Mouse (Mus musculus) forelimb bud, embryonic 11.5 days (tissue): ENCODE data around the gene Fst.

Source experiments
- DNase-seq: peaks from one replicate; pipeline ENCODE4 v3.0.0-alpha.2; 2012; ENCODE audit warnings: low read depth, low spot score

Gene Fst

DNA sequence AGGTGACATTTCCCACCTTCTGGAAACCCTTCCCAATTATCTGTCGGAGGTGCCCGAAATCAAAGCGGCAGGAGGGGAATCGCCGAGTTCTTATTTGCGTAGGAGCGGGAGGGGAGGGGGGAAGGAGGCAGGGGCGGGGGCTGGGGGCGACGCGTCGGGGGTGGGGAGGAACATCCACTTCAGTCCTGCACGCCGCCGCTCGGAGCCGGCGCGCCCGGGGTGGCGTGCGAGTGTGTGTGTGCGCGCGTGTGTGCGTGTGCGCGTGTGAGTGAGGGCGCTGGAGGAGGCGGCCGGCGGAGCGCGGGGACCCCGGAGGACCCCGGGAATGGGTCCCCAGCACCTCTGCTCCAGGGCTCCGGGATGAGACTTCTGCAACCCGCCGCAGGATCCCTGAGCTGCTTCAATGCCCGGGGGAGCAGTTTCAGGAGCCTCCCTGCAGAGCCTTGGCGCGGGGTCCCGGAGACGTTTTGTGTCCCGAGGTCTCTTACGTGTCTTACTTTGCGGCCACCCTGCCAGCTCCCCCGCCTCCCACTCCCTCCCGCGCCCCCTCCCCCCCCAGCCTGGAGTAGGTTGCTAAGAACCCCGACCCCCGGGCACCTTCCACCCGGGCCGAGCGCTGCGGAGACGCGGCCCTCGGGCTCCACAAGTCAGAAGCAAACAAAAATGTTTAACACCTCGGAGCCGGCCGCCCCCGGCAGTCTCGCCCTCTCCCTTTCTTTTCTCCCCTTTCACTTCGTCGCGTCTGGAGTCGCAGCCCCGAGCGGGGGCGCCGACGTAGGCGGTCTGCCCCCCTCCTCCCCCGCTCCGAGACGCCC lies at the start of gene Fst:
Gene Fst, minus strand, starts transcription at position 66 of the 815 bp plus-strand sequence.
- DNase-seq: peak; percentile 20

GRCm38 (mm10) chr13:114493826-114494225 lies 35.1 kb upstream of the Fst start:
- DNase-seq: no peak

DNA sequence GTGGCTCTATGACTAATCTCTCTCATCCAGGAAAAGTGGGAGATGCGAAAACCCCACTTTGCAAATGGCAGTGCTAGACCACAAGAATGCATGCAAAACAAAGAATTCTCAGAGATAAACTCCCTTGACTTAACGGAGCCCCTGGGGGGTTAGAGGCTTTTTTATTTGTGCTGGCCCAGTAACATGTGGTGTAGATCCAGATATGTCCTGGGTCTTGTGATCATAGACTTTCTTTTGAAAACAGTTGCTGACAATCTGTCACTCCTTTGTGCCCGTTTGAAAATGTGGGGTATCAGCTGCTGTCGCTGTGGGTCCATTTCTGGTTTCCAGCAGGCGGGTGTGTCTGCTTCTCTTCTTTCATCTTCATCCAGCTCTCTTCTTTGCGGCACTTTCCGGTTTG lies 29.4 kb upstream of the Fst start:
- no peak for DNase-seq

- DNase-seq: no peak
Observed at GRCm38 (mm10) chr13:114478329-114478728, 19.6 kb upstream of the Fst start.

DNA sequence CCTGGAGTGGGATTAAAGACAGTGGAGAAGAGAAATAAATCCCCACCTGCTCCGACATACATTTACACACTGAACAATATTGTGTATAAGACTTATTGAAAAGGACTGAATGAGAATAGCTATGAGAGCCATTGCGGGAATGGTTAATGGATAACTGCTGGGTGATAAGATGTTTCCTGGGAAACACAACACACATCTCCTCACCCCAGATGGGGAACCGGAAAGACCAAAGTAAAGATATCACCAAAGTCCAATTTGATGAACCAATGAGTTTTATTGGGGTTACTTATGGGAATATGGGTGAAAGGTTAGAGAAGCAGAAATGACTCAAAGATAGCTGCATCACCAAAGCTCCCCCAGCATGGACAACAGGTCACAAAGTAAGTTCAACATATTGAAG lies 11.2 kb upstream of the Fst start:
- no peak for DNase-seq

- DNase-seq: no peak
Observed at GRCm38 (mm10) chr13:114466269-114466919, 7.6 kb upstream of the Fst start.

- DNase-seq: no peak
Observed at GRCm38 (mm10) chr13:114465387-114465786, 6.6 kb upstream of the Fst start.

GRCm38 (mm10) chr13:114464824-114465223 lies 6.1 kb upstream of the Fst start:
- DNase-seq: no peak

DNA sequence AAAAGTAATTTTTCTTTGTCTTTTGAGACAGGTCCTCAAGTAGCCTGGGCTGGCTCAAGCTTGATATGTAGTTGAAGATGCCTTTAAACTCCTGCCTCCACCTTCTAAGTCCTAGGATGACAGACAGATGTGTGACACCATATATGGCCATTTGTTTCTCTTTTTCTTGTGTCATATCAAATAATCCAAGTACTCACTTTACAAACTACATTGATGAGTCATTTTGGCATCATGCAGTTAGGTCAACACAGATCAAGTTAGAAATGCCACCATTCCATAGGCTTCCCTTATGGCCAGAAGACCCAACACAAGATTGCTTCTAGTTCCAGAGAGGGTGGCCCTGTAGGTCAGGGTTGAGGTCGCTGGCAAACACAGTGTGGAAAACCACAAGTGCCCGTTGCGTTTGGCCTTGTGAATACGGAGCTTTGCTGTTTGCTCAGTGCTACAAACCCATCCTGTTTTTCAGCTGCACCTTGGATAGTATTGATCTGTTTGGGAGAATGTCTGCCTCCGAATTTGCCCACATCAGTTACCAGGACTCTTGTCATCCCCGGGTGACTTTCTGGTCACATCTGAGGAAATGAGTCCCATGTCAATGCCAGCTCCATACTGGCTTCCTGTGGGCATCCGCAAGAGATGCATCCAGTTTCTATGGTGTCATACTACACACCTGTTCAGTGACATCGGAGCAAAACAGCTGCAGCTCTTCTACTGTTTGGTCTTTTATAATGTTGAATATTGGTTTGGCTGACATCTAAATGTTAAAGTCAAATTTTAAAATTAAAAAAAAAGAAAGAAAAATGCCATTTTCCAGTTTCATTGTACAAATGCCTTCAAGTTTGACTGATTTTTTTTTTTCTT lies 4.0 kb upstream of the Fst start:
- DNase-seq: no peak

DNA sequence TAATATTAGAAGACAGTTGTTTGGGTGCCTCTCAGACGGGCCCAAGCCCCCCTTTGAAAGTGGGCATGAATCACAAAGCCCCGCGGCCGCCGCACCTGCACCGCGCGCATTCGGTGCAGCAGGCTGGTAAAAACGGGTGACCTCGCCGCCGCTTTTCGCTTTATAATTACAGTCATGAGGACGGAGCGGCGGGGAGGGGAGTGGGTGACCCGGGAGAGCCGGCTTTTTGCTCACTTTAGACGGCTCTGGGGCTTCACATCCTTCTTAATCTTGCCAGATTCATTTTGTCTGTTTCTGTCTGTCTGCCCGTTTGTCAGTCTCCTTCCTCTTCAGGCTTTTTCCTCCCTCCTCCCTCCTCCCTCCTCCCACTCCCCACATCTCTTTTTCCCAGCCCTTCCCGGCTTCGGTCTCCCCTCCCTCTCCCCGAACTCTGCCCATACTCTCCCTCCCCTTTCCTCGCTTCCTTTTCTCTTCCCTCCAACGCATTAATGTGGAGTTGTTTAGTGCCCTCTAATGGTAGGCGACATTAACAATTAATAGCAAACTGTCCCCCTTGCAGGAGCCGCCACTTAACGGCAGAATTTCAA lies 1.6 kb upstream of the Fst start:
- DNase-seq: peak; percentile 70

DNA sequence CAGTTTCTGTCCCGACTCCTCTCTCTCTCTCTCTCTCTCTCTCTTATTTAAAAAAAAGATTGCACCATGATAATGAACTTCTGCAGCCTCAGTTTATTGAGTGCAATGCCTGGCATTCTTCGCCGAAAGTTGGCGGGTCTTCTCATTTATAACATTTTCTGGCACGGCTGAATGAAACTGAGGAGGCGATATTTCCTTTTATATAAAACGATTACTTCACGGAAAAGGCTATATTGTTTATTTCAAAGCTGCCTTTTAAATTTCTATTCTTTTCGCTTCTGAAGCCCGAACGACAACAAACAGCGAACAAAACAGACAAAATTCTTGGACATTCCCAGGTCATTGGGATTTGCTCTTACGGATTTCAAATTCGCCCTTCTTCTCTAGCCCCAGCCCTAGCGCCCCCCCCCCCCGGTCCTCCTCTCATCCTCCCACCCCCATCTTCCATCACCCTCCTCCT lies 980 bp upstream of the Fst start:
- DNase-seq: no peak

DNA sequence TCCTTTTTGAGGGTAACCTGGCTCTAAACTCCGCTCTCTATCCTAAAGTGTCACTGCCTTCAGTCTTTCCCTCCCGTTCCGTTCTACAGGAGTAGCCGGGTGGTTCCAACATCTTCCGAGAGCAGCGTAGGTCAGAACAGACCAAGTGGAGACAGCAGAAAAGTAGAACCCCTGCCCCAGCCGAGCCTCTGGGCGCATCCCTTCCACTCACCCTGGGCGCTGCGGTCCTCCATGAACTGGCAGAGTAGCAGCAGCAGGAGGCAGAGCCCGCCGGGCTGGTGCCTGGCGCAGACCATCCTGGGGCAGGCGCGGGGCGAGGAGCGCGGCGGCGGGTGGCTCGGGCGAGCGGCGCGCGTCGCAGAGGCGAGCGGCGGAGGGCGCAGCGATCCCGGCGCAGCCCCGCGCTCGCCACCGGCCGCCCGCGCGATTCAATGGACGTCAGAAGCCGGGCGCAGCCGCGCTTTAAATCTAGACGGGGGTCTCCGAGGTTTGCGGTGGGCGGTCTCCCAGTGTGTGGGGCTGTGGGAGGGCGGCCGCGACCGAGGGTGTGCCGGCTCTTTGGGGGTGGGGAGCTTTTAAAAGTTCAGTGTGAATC lies 363 bp downstream of the Fst start:
- peak; percentile 43 for DNase-seq

GRCm38 (mm10) chr13:114457567-114458120 lies 1.1 kb downstream of the Fst start:
- DNase-seq: no peak

DNA sequence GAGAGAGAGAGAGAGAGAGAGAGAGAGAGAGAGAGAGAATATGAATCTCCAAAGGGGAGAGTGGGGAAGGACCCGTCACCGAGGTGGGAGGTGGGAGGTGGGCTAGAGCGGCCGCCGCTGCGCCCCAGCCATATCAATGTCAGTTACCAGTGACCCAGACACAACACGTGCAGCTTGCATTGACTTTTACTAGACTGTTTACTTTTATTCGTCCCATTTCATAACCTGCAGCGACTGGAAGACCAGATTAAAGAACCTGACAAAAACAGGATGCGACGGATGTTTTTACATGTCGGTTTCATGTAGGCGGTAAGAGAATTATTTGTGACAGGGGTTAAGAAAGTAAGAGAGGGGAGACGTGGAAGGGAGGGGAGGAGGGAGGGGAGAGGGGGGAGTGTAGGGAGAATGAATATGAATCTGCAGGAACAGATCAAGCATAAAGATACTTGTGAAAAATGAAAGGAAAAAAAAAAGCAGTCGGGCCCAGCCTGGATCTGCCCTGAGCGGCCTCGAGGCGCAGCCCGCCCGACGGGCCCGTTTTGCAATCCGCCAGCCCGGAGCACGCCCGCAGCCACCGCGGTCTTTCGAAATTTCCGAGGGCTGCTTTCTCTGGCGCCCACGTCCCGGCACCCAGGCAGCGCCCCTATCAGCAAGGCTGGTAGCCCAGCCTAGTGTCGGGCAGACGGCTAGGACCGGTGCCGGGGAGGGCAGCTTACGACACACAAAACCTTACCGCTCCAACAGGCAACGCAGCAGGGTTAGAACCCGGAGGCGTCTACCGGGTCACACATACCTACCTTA lies 1.8 kb downstream of the Fst start:
- DNase-seq: peak; percentile 20

GRCm38 (mm10) chr13:114456224-114456623 lies 2.5 kb downstream of the Fst start:
- peak; percentile 16 for DNase-seq

DNA sequence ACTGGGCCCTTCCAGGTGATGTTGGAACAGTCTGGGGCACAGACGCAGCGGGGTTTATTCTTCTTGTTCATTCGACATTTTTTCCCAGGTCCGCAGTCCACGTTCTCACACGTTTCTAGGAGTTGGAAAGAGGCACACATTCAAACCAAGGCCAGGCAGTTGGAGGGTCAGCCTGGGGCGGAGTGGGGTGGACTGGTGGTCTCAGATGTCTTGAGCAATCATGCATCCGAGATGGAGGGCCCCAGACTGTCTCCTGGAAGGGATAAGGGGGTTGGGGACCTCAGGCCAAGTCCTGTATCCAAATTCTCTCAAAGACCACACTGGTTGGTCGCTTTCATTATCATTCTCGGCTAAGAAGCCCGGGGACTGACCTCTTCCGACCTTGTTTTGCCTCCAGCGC lies 3.0 kb downstream of the Fst start:
- no peak for DNase-seq

GRCm38 (mm10) chr13:114447213-114447612 lies 11.5 kb downstream of the Fst start:
- DNase-seq: no peak

- no peak for DNase-seq
Observed at GRCm38 (mm10) chr13:114432491-114432890, 26.3 kb downstream of the Fst start.

- DNase-seq: no peak
Observed at GRCm38 (mm10) chr13:114425230-114425629, 33.5 kb downstream of the Fst start.

DNA sequence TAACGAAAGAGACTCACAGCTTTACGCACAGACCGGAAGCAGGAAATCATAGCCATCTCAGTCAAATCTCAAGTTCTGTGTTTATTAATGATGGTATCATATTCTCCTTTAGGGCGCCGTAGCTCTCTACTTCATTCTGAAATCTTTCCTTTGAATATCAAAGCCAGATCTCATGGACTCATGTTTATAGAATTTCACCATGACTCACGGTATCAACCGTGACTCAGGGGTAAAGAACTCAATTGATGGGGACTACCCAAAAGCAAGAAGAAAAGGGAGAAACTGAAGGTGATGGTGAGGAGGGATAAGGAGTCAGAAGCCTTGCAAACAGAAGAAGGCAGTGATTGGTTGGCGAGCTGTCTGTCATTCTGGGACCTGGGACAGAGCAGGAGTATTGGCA lies 38.5 kb downstream of the Fst start:
- DNase-seq: no peak
